Mouse (Mus musculus) heart, embryonic 15.5 days (tissue): Measurements from ENCODE around the gene Prr13. TPM values are rescaled to one million over a fixed set of nuclear protein-coding genes. Genes with fewer than 3 reads are reported as not detected.

Experiments
- ATAC-seq: fragments of 200-750 bp; cut with Nextera tagmentation; replicated peaks from 2 replicates; pipeline ENCODE4 v1.8.0; 2017; ENCODE audit warnings: low read depth, moderate TSS enrichment; ENCODE audit not compliant: insufficient number of reproducible peaks, insufficient read depth, low FRiP score
- H3K27ac ChIP-seq: fragments of 300-500 bp; sonication (generic); 2 replicates; pipeline ENCODE4 v1.5.1; 2015; ENCODE audit warnings: mild to moderate bottlenecking, inconsistent platforms
- H3K27me3 ChIP-seq: fragments of 300-500 bp; sonication (generic); 2 replicates; pipeline ENCODE4 v1.6.1; 2015; ENCODE audit warnings: inconsistent platforms
- H3K36me3 ChIP-seq: fragments of 300-500 bp; sonication (generic); 2 replicates; pipeline ENCODE4 v1.6.1; 2015; ENCODE audit warnings: mild to moderate bottlenecking, inconsistent platforms
- H3K4me1 ChIP-seq: fragments of 300-500 bp; sonication (generic); replicated peaks from 2 replicates; pipeline ENCODE4 v1.6.1; 2015; ENCODE audit warnings: inconsistent platforms
- H3K4me2 ChIP-seq: fragments of 300-500 bp; sonication (generic); 2 replicates; pipeline ENCODE4 v1.6.1; 2015; ENCODE audit warnings: inconsistent platforms, mild to moderate bottlenecking, moderate library complexity
- H3K4me3 ChIP-seq: fragments of 300-500 bp; sonication (generic); 2 replicates; pipeline ENCODE4 v1.5.1; 2015; ENCODE audit warnings: mild to moderate bottlenecking, inconsistent platforms
- H3K9ac ChIP-seq: fragments of 300-500 bp; sonication (generic); 2 replicates; pipeline ENCODE4 v1.6.1; 2015; ENCODE audit warnings: mild to moderate bottlenecking, inconsistent platforms
- H3K9me3 ChIP-seq: fragments of 300-500 bp; sonication (generic); replicated peaks from 2 replicates; pipeline ENCODE4 v1.6.1; 2016; ENCODE audit warnings: inconsistent platforms
- WGBS: fragments of 180-500 bp; shearing (Covaris S2); methylation state at CpG from one replicate; pipeline ENCODE4 v1.1.7; 2015; ENCODE audit warnings: mixed read lengths; 5-methylcytosine and 5-hydroxymethylcytosine counted together
- polyA plus RNA-seq: library from polyadenylated mRNA; unstranded; fragments of >200 nt; fragmentation: Nextera tagmentation; extraction: Ambion mirVana; gene quantifications from 2 replicates; pipeline ENCODE4 v1.2.1, GENCODE M21; 2015

The Prr13 gene
- polyA plus RNA-seq, 1 experiment from 2014 or later, result 91.2 TPM

DNA sequence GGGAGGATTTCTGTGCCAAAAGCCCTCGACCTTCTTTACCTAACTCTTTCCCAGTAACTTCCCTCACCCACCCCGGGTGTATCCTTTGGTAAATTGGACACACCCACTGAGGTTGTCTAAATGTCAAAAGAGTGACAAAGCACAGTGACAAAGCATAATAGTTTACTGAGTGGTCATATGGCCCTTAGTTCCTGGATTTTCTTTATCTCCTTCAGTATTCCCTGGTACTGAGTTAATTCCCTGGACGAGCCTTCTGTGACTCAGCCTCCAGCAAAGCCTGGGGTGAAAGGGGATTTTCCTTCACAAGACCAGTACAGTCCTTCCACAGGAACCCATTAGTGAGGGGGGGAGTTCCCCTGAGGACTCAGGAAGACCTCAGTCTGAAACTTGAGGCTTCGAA lies 2.1 kb downstream of the Prr13 start:
- H3K9me3 ChIP-seq, result no peaks in the 10 kb centered on the region
- no peak for ATAC-seq
- H3K4me2 ChIP-seq, result peak overlapping the region; percentile 69
- H3K27me3 ChIP-seq, result no peaks in the 10 kb centered on the region
- H3K27ac ChIP-seq, result no peak overlapping the region
- peaks cover 22% of the 10 kb centered on the region for H3K4me1 ChIP-seq
- WGBS, result 52% methylated on average over 4 of the region's 4 CpGs
- peaks cover 6% of the 10 kb centered on the region for H3K36me3 ChIP-seq
- no peak overlapping the region for H3K9ac ChIP-seq
- H3K4me3 ChIP-seq, result no peak overlapping the region

DNA sequence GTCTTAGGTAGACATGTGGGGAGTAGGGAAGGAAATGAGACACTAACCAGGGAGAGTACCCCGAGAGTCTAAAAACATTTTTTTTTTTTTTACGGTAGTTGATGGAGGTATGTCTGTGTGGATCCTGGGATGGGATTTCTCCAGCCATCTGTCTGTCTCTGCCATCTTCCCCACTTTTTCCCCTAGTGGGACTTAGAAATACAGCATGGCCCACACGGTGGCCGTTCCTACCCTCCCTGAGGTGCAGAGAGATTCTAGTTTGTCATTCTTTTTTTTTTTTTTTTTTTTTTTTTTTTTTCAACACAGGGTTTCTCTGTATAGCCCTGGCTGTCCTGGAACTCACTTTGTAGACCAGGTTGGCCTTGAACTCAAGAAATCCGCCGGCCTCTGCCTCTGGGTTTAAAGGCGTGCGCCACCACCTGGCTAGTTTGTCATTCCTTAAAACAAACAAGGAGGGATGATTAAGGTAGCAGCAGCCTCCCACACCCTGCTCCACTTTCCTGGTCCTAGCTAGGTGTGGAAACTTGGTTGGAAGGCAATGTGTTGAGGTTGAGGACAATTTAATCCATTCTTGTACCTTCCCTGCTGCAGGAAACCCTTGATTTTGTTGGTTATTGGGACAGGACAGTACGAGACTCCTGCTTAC lies 2.7 kb downstream of the Prr13 start:
- WGBS, result 81% methylated on average over 9 of the region's 9 CpGs
- H3K27me3 ChIP-seq, result no peaks in the 10 kb centered on the region
- H3K4me3 ChIP-seq, result no peak overlapping the region
- H3K27ac ChIP-seq, result no peak overlapping the region
- peaks cover 6% of the 10 kb centered on the region for H3K36me3 ChIP-seq
- no peaks in the 10 kb centered on the region for H3K9me3 ChIP-seq
- H3K4me1 ChIP-seq, result peaks cover 22% of the 10 kb centered on the region
- ATAC-seq, result no peak
- H3K4me2 ChIP-seq, result peak overlapping the region; percentile 69; the same call in 1 of the 2 replicates
- H3K9ac ChIP-seq, result no peak overlapping the region

DNA sequence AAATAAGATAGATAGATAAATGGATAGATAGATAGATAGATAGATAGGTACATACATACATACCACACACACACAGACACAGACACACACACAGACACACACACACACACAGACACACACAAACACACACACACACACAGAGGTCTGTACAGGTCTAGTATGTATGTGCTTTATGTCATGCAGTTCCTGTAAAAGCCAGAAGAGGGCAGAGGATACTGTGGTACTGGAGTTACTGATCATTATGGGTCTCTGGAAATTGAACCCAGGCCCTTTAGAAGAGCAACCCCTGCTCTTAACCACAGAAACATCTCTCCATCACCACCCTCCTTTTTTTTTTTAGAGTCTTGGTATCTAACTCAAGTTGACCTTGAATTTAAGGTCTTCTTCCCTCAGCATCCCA lies 4.8 kb downstream of the Prr13 start:
- ATAC-seq, result no peak

DNA sequence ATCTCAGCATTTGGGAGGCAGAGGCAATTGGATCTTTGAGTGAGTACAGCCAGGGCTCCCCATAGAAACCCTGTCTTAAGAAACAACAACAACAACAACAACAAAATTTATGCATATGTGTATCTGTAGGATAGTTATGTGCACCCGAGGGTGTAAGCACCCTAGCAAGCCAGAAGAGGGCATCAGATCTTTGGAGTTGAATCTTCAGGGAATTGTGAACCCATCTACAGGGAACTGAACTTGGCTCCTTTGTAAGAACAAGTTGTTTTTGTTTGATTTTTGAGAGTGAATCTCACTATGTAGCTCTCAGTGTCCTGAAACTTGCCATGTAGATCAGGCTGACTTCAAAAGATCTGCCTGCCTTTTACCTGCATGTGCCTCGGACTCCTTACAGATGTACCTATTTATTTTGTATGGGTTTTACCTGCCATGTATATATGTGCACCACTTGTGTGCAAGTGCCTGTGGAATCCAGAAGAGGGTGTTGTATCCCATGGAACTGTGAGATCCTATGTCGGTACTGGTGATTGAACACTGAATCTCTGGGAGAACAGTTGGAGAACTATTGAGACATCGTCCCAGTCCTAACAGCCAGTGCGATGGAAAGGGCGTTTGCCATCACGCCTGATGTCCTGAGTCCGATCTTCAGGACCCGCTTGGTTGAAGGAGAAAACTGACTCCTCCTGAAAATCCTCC lies 10.0 kb downstream of the Prr13 start:
- H3K4me2 ChIP-seq, result no peak overlapping the region
- no peak overlapping the region for H3K4me3 ChIP-seq
- no peaks in the 10 kb centered on the region for H3K27me3 ChIP-seq
- H3K4me1 ChIP-seq, result peaks cover 12% of the 10 kb centered on the region
- H3K27ac ChIP-seq, result no peak overlapping the region
- 93% methylated on average over 9 of the region's 9 CpGs for WGBS
- no peak for ATAC-seq
- H3K9me3 ChIP-seq, result no peaks in the 10 kb centered on the region
- no peak overlapping the region for H3K9ac ChIP-seq
- H3K36me3 ChIP-seq, result no peaks in the 10 kb centered on the region; the same call in 1 of the 2 replicates

More for the DNA sequence above, 4.8 kb downstream of the Prr13 start:
- Histone ChIP-seq H3K36me3 (peaks cover 6% of the 10 kb centered on the region), H3K9ac (no peak overlapping the region), H3K4me1 (peaks cover 22% of the 10 kb centered on the region), H3K4me3 (no peak overlapping the region), H3K27me3 (no peaks in the 10 kb centered on the region), H3K4me2 (no peak overlapping the region), H3K9me3 (no peaks in the 10 kb centered on the region), H3K27ac (no peak overlapping the region)

DNA sequence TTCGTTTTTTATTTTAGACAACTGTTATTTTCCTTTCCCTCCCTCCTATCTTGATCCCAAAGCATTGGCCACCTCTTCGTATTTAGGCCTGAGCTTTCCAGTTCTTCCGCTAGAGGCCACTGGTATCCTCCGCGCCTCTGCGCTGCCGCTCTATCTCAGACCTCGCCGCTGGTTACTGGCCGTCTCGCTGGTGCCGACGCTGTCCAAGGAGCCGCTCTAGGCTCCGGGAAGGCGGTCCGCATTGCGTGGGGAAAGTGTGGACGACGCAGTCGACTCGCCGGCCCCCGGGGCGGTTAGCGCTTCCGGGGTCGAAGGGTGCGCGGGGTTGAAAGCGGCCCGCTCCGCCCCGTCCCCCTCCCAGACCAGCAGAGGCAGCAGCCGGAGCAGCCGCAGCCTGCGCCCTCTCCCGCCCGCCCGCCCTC lies 11.4 kb downstream of the Prr13 start, which contains the start of gene Pcbp2:
Gene Pcbp2 (plus strand): TSS at position 357 of the 422 bp plus-strand sequence.
- H3K36me3 ChIP-seq, result peaks cover 13% of the 10 kb centered on the region
- H3K27me3 ChIP-seq, result no peaks in the 10 kb centered on the region
- peak within 1 kb of the TSS; percentile 93 for H3K4me3 ChIP-seq
- peak within 1 kb of the TSS; percentile 90 for H3K9ac ChIP-seq
- H3K27ac ChIP-seq, result peak within 1 kb of the TSS; percentile 97
- peaks cover 12% of the 10 kb centered on the region for H3K4me1 ChIP-seq
- no peaks in the 10 kb centered on the region for H3K9me3 ChIP-seq
- WGBS, result under 1% methylated on average over 32 of the region's 40 CpGs
- peak; percentile 100 for ATAC-seq
- H3K4me2 ChIP-seq, result peak within 1 kb of the TSS; percentile 66

DNA sequence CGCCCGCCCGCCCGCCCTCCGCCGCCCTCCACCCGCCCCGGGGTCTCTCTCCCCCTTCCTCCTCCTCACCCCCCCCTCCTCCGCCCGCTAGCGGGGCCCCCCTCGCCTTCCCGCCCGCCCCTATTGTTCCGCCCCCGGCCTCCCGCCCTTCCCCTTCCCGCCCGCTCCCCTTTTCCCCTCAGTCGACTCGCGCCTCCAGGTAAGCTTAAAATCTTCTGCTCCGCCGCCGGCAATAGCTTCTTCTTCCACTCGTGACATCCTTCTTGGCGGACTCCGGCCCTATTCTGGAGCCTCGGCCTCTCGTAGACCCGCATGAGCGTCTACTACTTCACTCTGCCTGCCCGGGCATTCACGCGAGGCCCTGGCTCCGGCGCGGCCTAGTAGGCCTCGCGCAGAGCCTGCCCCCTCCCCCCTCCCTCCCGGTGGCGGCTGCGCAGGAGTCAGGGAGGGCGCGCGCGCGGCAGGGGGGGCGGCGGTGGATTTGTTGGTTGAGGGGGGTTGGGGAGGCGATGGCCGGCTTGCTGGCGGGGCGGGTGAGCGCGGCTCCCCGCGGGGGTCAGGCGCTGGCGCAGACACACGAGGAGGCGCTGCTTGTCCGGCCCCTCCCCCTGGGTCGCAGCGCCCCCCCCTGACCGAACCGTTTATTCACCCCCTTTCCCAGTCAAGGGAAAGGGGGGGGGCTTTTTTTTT lies 11.9 kb downstream of the Prr13 start:
- under 1% methylated on average over 46 of the region's 67 CpGs for WGBS
- H3K4me2 ChIP-seq, result peak overlapping the region; percentile 66
- H3K9ac ChIP-seq, result peak overlapping the region; percentile 90
- peaks cover 12% of the 10 kb centered on the region for H3K4me1 ChIP-seq
- peak overlapping the region; percentile 93 for H3K4me3 ChIP-seq
- H3K27ac ChIP-seq, result peak overlapping the region; percentile 97
- H3K36me3 ChIP-seq, result peaks cover 18% of the 10 kb centered on the region
- no peaks in the 10 kb centered on the region for H3K9me3 ChIP-seq
- ATAC-seq, result peak; percentile 70
- H3K27me3 ChIP-seq, result no peaks in the 10 kb centered on the region

DNA sequence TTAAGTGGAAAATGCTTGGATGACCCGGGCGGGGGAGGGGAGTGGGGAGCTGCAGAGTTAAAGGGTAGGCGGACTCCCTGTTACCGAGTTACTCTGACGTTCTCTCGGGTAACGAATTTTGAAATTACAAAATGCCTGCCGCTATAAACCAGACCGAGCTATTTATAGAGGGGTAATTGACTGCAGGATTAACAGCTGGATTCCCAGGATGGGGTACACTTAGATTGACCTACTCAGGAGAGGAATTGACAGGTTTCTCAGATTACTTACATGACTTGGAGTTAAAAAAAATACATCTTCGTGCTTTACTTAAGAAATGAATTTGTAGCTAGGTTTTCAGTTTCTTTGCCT lies 12.4 kb downstream of the Prr13 start:
- peak overlapping the region; percentile 97 for H3K27ac ChIP-seq
- peaks cover 24% of the 10 kb centered on the region for H3K36me3 ChIP-seq
- no peaks in the 10 kb centered on the region for H3K9me3 ChIP-seq
- peak overlapping the region; percentile 90 for H3K9ac ChIP-seq
- no peak for ATAC-seq
- H3K27me3 ChIP-seq, result no peaks in the 10 kb centered on the region
- H3K4me2 ChIP-seq, result peak overlapping the region; percentile 66
- peaks cover 12% of the 10 kb centered on the region for H3K4me1 ChIP-seq
- H3K4me3 ChIP-seq, result peak overlapping the region; percentile 93
- whole genome bisulfite sequencing, result 0% methylated on average over 10 of the region's 10 CpGs

DNA sequence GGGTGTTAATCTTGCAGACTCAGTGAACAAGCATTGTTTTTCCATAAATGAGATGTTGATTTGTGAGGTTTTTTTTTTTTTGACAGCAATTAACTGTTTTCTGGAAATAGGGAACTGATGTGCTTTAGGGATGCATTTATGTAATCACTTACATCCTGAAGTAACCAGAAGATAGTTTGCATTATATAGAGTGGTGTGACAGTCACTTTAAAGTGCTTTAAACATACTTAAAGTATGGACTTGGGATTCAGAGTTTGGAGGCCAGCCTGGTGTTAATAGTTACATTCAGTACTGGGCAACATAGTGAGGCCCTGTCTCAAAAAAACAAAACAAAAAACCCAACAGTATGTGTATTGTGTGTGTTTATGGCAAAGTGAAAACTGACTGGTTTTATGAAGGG lies 12.9 kb downstream of the Prr13 start:
- H3K9ac ChIP-seq, result peak overlapping the region; percentile 90

DNA sequence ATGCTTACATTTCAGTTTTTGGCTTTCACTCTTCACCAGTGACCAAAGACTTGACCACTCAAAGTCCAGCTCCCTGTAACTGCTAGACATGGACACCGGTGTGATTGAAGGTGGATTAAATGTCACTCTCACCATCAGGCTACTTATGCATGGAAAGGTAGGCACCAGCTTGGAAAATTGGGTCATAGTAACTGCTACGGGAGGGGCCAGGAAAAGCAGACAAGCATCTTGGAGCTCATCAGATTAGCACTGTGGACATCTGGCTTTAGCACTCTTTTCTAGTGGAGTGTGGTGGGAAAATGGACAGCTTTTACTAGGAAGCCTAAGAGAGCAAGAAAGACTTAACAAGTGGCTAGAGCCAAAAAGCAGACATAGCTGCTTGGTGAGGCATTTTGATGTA lies 14.4 kb downstream of the Prr13 start:
- ATAC-seq, result no peak
- Histone ChIP-seq H3K4me2 (peak overlapping the region; percentile 20; the same call in 1 of the 2 replicates), H3K27ac (no peak overlapping the region), H3K4me3 (no peak overlapping the region), H3K9ac (no peak overlapping the region), H3K36me3 (peaks cover 42% of the 10 kb centered on the region), H3K4me1 (peaks cover 12% of the 10 kb centered on the region), H3K9me3 (no peaks in the 10 kb centered on the region), H3K27me3 (no peaks in the 10 kb centered on the region)
- 62% methylated on average over 2 of the region's 2 CpGs for WGBS

More for the DNA sequence above, 12.9 kb downstream of the Prr13 start:
- 0 out of 2 replicates have a peak overlapping the region, but pooled peaks have one; percentile 22 for H3K27ac ChIP-seq
- no peak for ATAC-seq
- no peaks in the 10 kb centered on the region for H3K27me3 ChIP-seq
- peaks cover 12% of the 10 kb centered on the region for H3K4me1 ChIP-seq
- H3K36me3 ChIP-seq, result peaks cover 27% of the 10 kb centered on the region
- H3K9me3 ChIP-seq, result no peaks in the 10 kb centered on the region
- H3K4me2 ChIP-seq, result peak overlapping the region; percentile 66
- peak overlapping the region; percentile 93 for H3K4me3 ChIP-seq

DNA sequence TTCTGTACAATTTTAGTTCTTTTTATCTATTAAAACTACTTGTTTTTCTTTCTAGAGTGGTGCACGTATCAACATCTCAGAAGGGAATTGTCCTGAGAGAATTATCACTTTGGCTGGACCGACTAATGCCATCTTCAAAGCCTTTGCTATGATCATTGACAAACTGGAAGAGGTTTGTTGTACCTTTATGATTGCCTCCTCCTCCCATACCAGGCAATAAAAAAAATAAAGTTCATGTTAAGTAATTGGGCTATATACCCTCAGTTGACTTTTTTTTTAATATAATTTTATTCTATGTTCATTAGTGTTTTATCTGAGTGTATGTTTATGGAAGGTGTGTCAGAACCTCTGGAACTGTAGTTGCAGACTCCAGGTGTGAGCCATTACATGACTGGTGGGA lies 15.7 kb downstream of the Prr13 start:
- Histone ChIP-seq H3K9me3 (no peaks in the 10 kb centered on the region), H3K27me3 (no peaks in the 10 kb centered on the region), H3K36me3 (peaks cover 53% of the 10 kb centered on the region), H3K4me3 (no peak overlapping the region), H3K9ac (no peak overlapping the region), H3K4me2 (no peak overlapping the region), H3K27ac (no peak overlapping the region), H3K4me1 (peaks cover 12% of the 10 kb centered on the region)
- no peak for ATAC-seq
- WGBS, result 82% methylated on average over 2 of the region's 2 CpGs

DNA sequence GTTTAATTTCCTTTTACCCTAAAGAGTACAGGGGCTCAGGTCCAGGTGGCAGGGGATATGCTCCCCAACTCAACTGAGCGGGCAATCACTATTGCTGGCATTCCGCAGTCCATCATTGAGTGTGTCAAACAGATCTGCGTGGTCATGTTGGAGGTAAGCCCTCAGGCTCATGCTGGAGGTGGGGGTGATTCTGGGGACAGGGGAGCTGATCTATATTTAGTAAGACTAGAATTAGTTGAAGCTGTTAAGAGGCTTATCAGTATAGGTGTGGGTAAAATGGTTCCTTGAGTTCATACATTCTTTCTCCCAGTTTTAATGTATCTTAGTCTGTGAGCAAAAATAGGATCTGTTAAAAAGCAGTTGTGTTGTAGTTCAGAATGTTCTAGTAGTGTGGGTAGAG lies 24.3 kb downstream of the Prr13 start:
- H3K27me3 ChIP-seq, result no peaks in the 10 kb centered on the region
- H3K9ac ChIP-seq, result no peak overlapping the region
- peak overlapping the region; percentile 13; the same call in 1 of the 2 replicates for H3K4me2 ChIP-seq
- H3K4me3 ChIP-seq, result no peak overlapping the region
- H3K9me3 ChIP-seq, result no peaks in the 10 kb centered on the region
- H3K27ac ChIP-seq, result peak overlapping the region; percentile 57
- H3K36me3 ChIP-seq, result peaks cover 77% of the 10 kb centered on the region
- WGBS, result 57% methylated on average over 3 of the region's 3 CpGs
- no peak for ATAC-seq
- H3K4me1 ChIP-seq, result peaks cover 18% of the 10 kb centered on the region
